ENCODE assay signal across 20 mouse cellular contexts in genomic region chr3:37786792-37787191, GRCm38 (mm10).
"Had no signal": no experiment of that assay in that cellular context is flagged by ENCODE, and none has a peak within 500 bp of the region (broad histone marks: within the 10 kb centered on the region; RNA-seq: fewer than 3 reads in every experiment).

No protein-coding gene starts in this region.

- H3K4me3 ChIP-seq: intestine, embryonic 15.5 days; limb, embryonic 12.5 days; limb, embryonic 15.5 days; neural tube, embryonic 12.5 days; neural tube, embryonic 15.5 days had no signal

- H3K9me3 ChIP-seq: intestine, embryonic 15.5 days; limb, embryonic 12.5 days; limb, embryonic 15.5 days; neural tube, embryonic 12.5 days; neural tube, embryonic 15.5 days had no signal

- DNase-seq: kidney, adult 11 months; kidney, adult 8-10 months; kidney, postnatal 25 days; left cerebral cortex, postnatal 4 days; liver, postnatal 0 days; midbrain, embryonic 14.5 days; right cerebral cortex, adult 18-20 months; right cerebral cortex, postnatal 14 days; right cerebral cortex, postnatal 4 days; thymus, adult 2 months; thymus, postnatal 25 days had no signal

- H3K9ac ChIP-seq: intestine, embryonic 15.5 days; limb, embryonic 12.5 days; limb, embryonic 15.5 days; liver, embryonic 14.5 days; liver, postnatal 0 days; neural tube, embryonic 12.5 days; neural tube, embryonic 15.5 days had no signal

- H3K4me2 ChIP-seq: intestine, embryonic 15.5 days; limb, embryonic 12.5 days; limb, embryonic 15.5 days; liver, embryonic 11.5 days; midbrain, embryonic 11.5 days; neural tube, embryonic 12.5 days; neural tube, embryonic 15.5 days had no signal

- H3K27me3 ChIP-seq: intestine, embryonic 15.5 days; limb, embryonic 15.5 days had no signal

- H3K27ac ChIP-seq: intestine, embryonic 15.5 days; liver, embryonic 14.5 days; neural tube, embryonic 12.5 days; neural tube, embryonic 15.5 days; stomach, postnatal 0 days had no signal

- H3K36me3 ChIP-seq: intestine, embryonic 15.5 days; limb, embryonic 12.5 days; limb, embryonic 15.5 days; neural tube, embryonic 12.5 days; neural tube, embryonic 15.5 days had no signal

- H3K4me1 ChIP-seq: neural tube, embryonic 12.5 days; neural tube, embryonic 15.5 days had no signal

- ATAC-seq: intestine, embryonic 15.5 days; liver, postnatal 0 days had no signal
